8 mouse cellular contexts compared by ENCODE assay signal in genomic region chr9:35267146-35267975, GRCm38 (mm10). TPM values are rescaled to one million over a fixed set of nuclear protein-coding genes. Genes with fewer than 3 reads are reported as not detected.
DNase-seq lines count a peak whose midpoint lies in the region; ATAC-seq and TF ChIP-seq lines count a peak whose summit lies in the region.

Gene Fam118b, minus strand, starts transcription at chr9:35267805.
Gene Rpusd4, plus strand, starts transcription at chr9:35267865.

- no peaks in the 10 kb centered on the region for H3K27me3 ChIP-seq in C2C12 (ENCODE audit: control insufficient read depth, insufficient read depth, insufficient read length)
- H3K27me3 ChIP-seq in erythroblast, embryonic 14.5 days (ENCODE audit: control insufficient read depth), result no peaks in the 10 kb centered on the region
- H3K27me3 ChIP-seq in heart, embryonic 13.5 days (replicated peaks), result no peaks in the 10 kb centered on the region
- no peaks in the 10 kb centered on the region for H3K27me3 ChIP-seq in liver, embryonic 12.5 days (replicated peaks)
- H3K27me3 ChIP-seq in stomach, embryonic 15.5 days (replicated peaks), result no peaks in the 10 kb centered on the region

- ATAC-seq in heart, embryonic 13.5 days (ENCODE audit: extremely low read depth, insufficient number of reproducible peaks, low FRiP score, low TSS enrichment), result peak; percentile 93
- peak; percentile 93 for ATAC-seq in liver, embryonic 12.5 days
- ATAC-seq in stomach, embryonic 15.5 days (ENCODE audit: insufficient read depth, low FRiP score, low read depth), result peak; percentile 93

- H3K4me2 ChIP-seq in heart, embryonic 13.5 days, result peak within 1 kb of the TSS; percentile 94
- peak within 1 kb of the TSS; percentile 77 for H3K4me2 ChIP-seq in liver, embryonic 12.5 days
- H3K4me2 ChIP-seq in stomach, embryonic 15.5 days, result peak within 1 kb of the TSS; percentile 85

- H3K27ac ChIP-seq in heart, embryonic 13.5 days (replicated peaks), result peak within 1 kb of the TSS; percentile 79
- peak within 1 kb of the TSS; percentile 73 for H3K27ac ChIP-seq in liver, embryonic 12.5 days
- H3K27ac ChIP-seq in stomach, embryonic 15.5 days, result peak within 1 kb of the TSS; percentile 78

- no peak for TF ChIP-seq CTCF in C2C12 (IDR thresholded peaks at IDR 0.05; ENCODE audit: control insufficient read depth, insufficient read depth, insufficient read length)
- no peak for TF ChIP-seq CTCF in brain, embryonic 14.5 days (IDR thresholded peaks at IDR 0.05; ENCODE audit: borderline replicate concordance, extremely low read depth, insufficient read depth, insufficient read length)

- H3K4me3 ChIP-seq in C2C12 (ENCODE audit: insufficient read depth, poor library complexity, severe bottlenecking), result peak within 1 kb of the TSS; percentile 85
- H3K4me3 ChIP-seq in erythroblast, embryonic 14.5 days (replicated peaks), result peak within 1 kb of the TSS; percentile 92
- H3K4me3 ChIP-seq in heart, embryonic 13.5 days, result peak within 1 kb of the TSS; percentile 81
- H3K4me3 ChIP-seq in liver, embryonic 12.5 days, result peak within 1 kb of the TSS; percentile 77
- peak within 1 kb of the TSS; percentile 86 for H3K4me3 ChIP-seq in stomach, embryonic 15.5 days (replicated peaks)

- peaks cover 56% of the 10 kb centered on the region for H3K4me1 ChIP-seq in erythroblast, embryonic 14.5 days (ENCODE audit: control insufficient read depth)
- peaks cover 31% of the 10 kb centered on the region for H3K4me1 ChIP-seq in heart, embryonic 13.5 days
- peaks cover 69% of the 10 kb centered on the region for H3K4me1 ChIP-seq in liver, embryonic 12.5 days
- H3K4me1 ChIP-seq in stomach, embryonic 15.5 days, result peaks cover 7% of the 10 kb centered on the region; the same call in 1 of the 2 replicates

- peaks cover 54% of the 10 kb centered on the region for H3K79me2 ChIP-seq in C2C12 (ENCODE audit: control insufficient read depth, insufficient read depth)

- no peaks in the 10 kb centered on the region for H3K9me3 ChIP-seq in erythroblast, embryonic 14.5 days (ENCODE audit: control insufficient read depth, low read length)
- no peaks in the 10 kb centered on the region for H3K9me3 ChIP-seq in heart, embryonic 13.5 days
- H3K9me3 ChIP-seq in liver, embryonic 12.5 days (replicated peaks), result no peaks in the 10 kb centered on the region
- H3K9me3 ChIP-seq in stomach, embryonic 15.5 days, result no peaks in the 10 kb centered on the region

- peak; percentile 92 for TF ChIP-seq POLR2A in brain, embryonic 14.5 days (IDR thresholded peaks at IDR 0.05; ENCODE audit: borderline replicate concordance, extremely low read depth, insufficient read depth, insufficient read length, poor library complexity, severe bottlenecking)

- H3ac ChIP-seq in C2C12 (ENCODE audit: control insufficient read depth, insufficient read length, low read depth), result peak within 1 kb of the TSS; percentile 76

- peaks cover 17% of the 10 kb centered on the region for H3K36me3 ChIP-seq in C2C12 (ENCODE audit: control insufficient read depth, insufficient read depth)
- H3K36me3 ChIP-seq in erythroblast, embryonic 14.5 days (ENCODE audit: control insufficient read depth), result peaks cover 18% of the 10 kb centered on the region
- H3K36me3 ChIP-seq in heart, embryonic 13.5 days, result peaks cover 29% of the 10 kb centered on the region
- H3K36me3 ChIP-seq in liver, embryonic 12.5 days, result peaks cover 30% of the 10 kb centered on the region
- H3K36me3 ChIP-seq in stomach, embryonic 15.5 days, result 0 out of 2 replicates have a peak, but pooled peaks cover 2% of the 10 kb centered on the region

- H3K9ac ChIP-seq in heart, embryonic 13.5 days, result peak within 1 kb of the TSS; percentile 91
- H3K9ac ChIP-seq in liver, embryonic 12.5 days, result peak within 1 kb of the TSS; percentile 88
- peak within 1 kb of the TSS; percentile 65 for H3K9ac ChIP-seq in stomach, embryonic 15.5 days

- H3K79me3 ChIP-seq in C2C12 (ENCODE audit: low read depth), result peaks cover 9% of the 10 kb centered on the region

- under 1% methylated on average over 56 of the region's 62 CpGs for WGBS in heart, embryonic 13.5 days
- WGBS in liver, embryonic 12.5 days (ENCODE audit: insufficient replicate concordance), result under 1% methylated on average over 62 of the region's 62 CpGs
- WGBS in stomach, embryonic 15.5 days, result under 1% methylated on average over 62 of the region's 62 CpGs

- peak; percentile 98 for DNase-seq in brain, embryonic 14.5 days (ENCODE audit: low read depth)
- peak; percentile 96 for DNase-seq in kidney, postnatal 10 days
- peak; percentile 84 to 90 for DNase-seq in natural killer cell, adult 2 months (ENCODE audit: low spot score in 2 of 2)

TF ChIP-seq in C2C12, 6 proteins besides CTCF, POLR2A, EP300 and RAD21:
- TF ChIP-seq MAX (IDR thresholded peaks at IDR 0.05), result peak; percentile 55
- no peak for TF ChIP-seq MYOG (IDR thresholded peaks at IDR 0.05; ENCODE audit: control insufficient read depth, extremely low read depth, insufficient read length)
- TF ChIP-seq USF1 (IDR thresholded peaks at IDR 0.05; ENCODE audit: low read depth), result peak; percentile 98
- TF ChIP-seq MYOD1 (IDR thresholded peaks at IDR 0.05; ENCODE audit: control insufficient read depth, insufficient read length, low read depth), result no peak
- TF ChIP-seq CEBPB (IDR thresholded peaks at IDR 0.05; ENCODE audit: low read depth), result no peak
- no peak for TF ChIP-seq FOSL1 (IDR thresholded peaks at IDR 0.05; ENCODE audit: insufficient read depth, low read length, poor library complexity, severe bottlenecking)
TF ChIP-seq in C2C12: peak in this region for 2.

RNA-seq across cellular contexts. Expression of gene Fam118b, which starts in this region (rescaled TPM):
- polyA plus RNA-seq in C2C12 (2012; fragmentation: generic; extraction: Trizol), result 19.8 TPM
- 42.5 and 56.3 TPM in 2 replicates for polyA plus RNA-seq in brain, embryonic 14.5 days (2012; rRNA removed)
- polyA plus RNA-seq in erythroblast, embryonic 14.5 days (2012), result 0.20 and 0.31 TPM in 2 replicates
- 26.9 and 28.1 TPM in 2 replicates for polyA plus RNA-seq in heart, embryonic 13.5 days (2015; fragmentation: Nextera tagmentation; extraction: Ambion mirVana)
- polyA plus RNA-seq in liver, embryonic 12.5 days (2016; fragmentation: Nextera tagmentation; extraction: Ambion mirVana), result 19.4 and 19.5 TPM in 2 replicates
- polyA plus RNA-seq in stomach, embryonic 15.5 days (2015; fragmentation: Nextera tagmentation; extraction: Ambion mirVana), result 32.7 and 38.9 TPM in 2 replicates

RNA-seq across cellular contexts. Expression of gene Rpusd4, which starts in this region (rescaled TPM):
- 18.4 TPM for polyA plus RNA-seq in C2C12 (2012; fragmentation: generic; extraction: Trizol)
- polyA plus RNA-seq in brain, embryonic 14.5 days (2012; rRNA removed), result 16.3 and 16.4 TPM in 2 replicates
- polyA plus RNA-seq in erythroblast, embryonic 14.5 days (2012), result 0.07 and 0.16 TPM in 2 replicates
- 19.4 and 22.1 TPM in 2 replicates for polyA plus RNA-seq in heart, embryonic 13.5 days (2015; fragmentation: Nextera tagmentation; extraction: Ambion mirVana)
- 20.7 and 21.0 TPM in 2 replicates for polyA plus RNA-seq in liver, embryonic 12.5 days (2016; fragmentation: Nextera tagmentation; extraction: Ambion mirVana)
- polyA plus RNA-seq in stomach, embryonic 15.5 days (2015; fragmentation: Nextera tagmentation; extraction: Ambion mirVana), result 28.6 and 29.0 TPM in 2 replicates

Comparison
In these comparisons a context has a peak if more than half of its experiments do, and no peak if none do; other contexts are left out.
1. Peak in every context shown above with its lines: DNase-seq, ATAC-seq, H3K4me3 ChIP-seq and H3K27ac ChIP-seq.
2. RNA of gene Fam118b (polyA plus RNA-seq): 42.5 to 56.3 TPM in brain, embryonic 14.5 days, 32.7 to 38.9 TPM in stomach, embryonic 15.5 days, 26.9 to 28.1 TPM in heart, embryonic 13.5 days, 19.8 TPM in C2C12 (single experiment) and 19.4 to 19.5 TPM in liver, embryonic 12.5 days; 0.20 to 0.31 TPM in erythroblast, embryonic 14.5 days; every median in the first group is over 10 times any median in the second.
3. RNA of gene Rpusd4 (polyA plus RNA-seq): 28.6 to 29.0 TPM in stomach, embryonic 15.5 days, 20.7 to 21.0 TPM in liver, embryonic 12.5 days, 19.4 to 22.1 TPM in heart, embryonic 13.5 days, 18.4 TPM in C2C12 (single experiment) and 16.3 to 16.4 TPM in brain, embryonic 14.5 days; 0.07 to 0.16 TPM in erythroblast, embryonic 14.5 days; every median in the first group is over 10 times any median in the second.